Mouse (Mus musculus) MEL-GATA-1-ER (cell line): Measurements from ENCODE around the gene Atp11c.
A peak's percentile ranks its signal among the peaks of the same experiment; 100 is the strongest.

ENCODE experiments used
- DNase-seq: peaks from one replicate; pipeline ENCODE4 v3.0.0-alpha.2; 2012; ENCODE audit warnings: low read depth; ENCODE audit errors: extremely low read depth

Atp11c gene

GRCm38 (mm10) chrX:60592598-60592997 lies at the start of gene Atp11c:
Atp11c (minus strand) TSS chrX:60592698.
- no peak for DNase-seq

GRCm38 (mm10) chrX:60609202-60609601 lies 16.7 kb upstream of the Atp11c start:
- DNase-seq: peak; percentile 0

GRCm38 (mm10) chrX:60570539-60570938 lies 22.0 kb downstream of the Atp11c start:
- DNase-seq: no peak

GRCm38 (mm10) chrX:60569047-60569446 lies 23.5 kb downstream of the Atp11c start:
- no peak for DNase-seq

GRCm38 (mm10) chrX:60555242-60555641 lies 37.3 kb downstream of the Atp11c start:
- DNase-seq: no peak

GRCm38 (mm10) chrX:60547444-60548304 lies 44.8 kb downstream of the Atp11c start:
- no peak for DNase-seq

GRCm38 (mm10) chrX:60547098-60547443 lies 45.4 kb downstream of the Atp11c start:
- no peak for DNase-seq

GRCm38 (mm10) chrX:60545906-60546305 lies 46.6 kb downstream of the Atp11c start:
- no peak for DNase-seq

- no peak for DNase-seq
Observed at GRCm38 (mm10) chrX:60545444-60545843, 47.1 kb downstream of the Atp11c start.

- DNase-seq: no peak
Observed at GRCm38 (mm10) chrX:60544098-60544497, 48.4 kb downstream of the Atp11c start.

- DNase-seq: no peak
Observed at GRCm38 (mm10) chrX:60542901-60543300, 49.6 kb downstream of the Atp11c start.

- no peak for DNase-seq
Observed at GRCm38 (mm10) chrX:60539149-60539548, 53.3 kb downstream of the Atp11c start, which contains the start of gene Gm7073. Gm7073 (minus strand) TSS chrX:60539249.

- DNase-seq: no peak
Observed at GRCm38 (mm10) chrX:60503995-60504394, 88.5 kb downstream of the Atp11c start.

GRCm38 (mm10) chrX:60497750-60498149 lies 94.7 kb downstream of the Atp11c start:
- no peak for DNase-seq

GRCm38 (mm10) chrX:60495308-60495707 lies 97.2 kb downstream of the Atp11c start:
- DNase-seq: no peak

- no peak for DNase-seq
Observed at GRCm38 (mm10) chrX:60463786-60464185, 128.7 kb downstream of the Atp11c start.

- no peak for DNase-seq
Observed at GRCm38 (mm10) chrX:60414563-60415111, 177.9 kb downstream of the Atp11c start.

- DNase-seq: no peak
Observed at GRCm38 (mm10) chrX:60405681-60406080, 186.8 kb downstream of the Atp11c start.

- DNase-seq: peak; percentile 63
Observed at GRCm38 (mm10) chrX:60404668-60405044, 187.8 kb downstream of the Atp11c start.

- no peak for DNase-seq
Observed at GRCm38 (mm10) chrX:60403764-60404667, 188.5 kb downstream of the Atp11c start.

- DNase-seq: no peak
Observed at GRCm38 (mm10) chrX:60403062-60403763, 189.3 kb downstream of the Atp11c start.
